In genomic region chr14:75829817-75830216, GRCm38 (mm10) we compare ENCODE assay signal across 1 mouse cellular context.
TF ChIP-seq lines count a peak whose summit lies in the region.

No protein-coding gene starts in this region.

TF ChIP-seq in C2C12, 6 proteins besides CTCF, POLR2A, EP300 and RAD21:
- TF ChIP-seq FOSL1 (IDR thresholded peaks at IDR 0.05; ENCODE audit: insufficient read depth, low read length, poor library complexity, severe bottlenecking): peak; percentile 1
TF ChIP-seq in C2C12: peak in this region for 1; not testable (repeated sequence) for 5.
